Mouse (Mus musculus): Measurements from ENCODE around the gene Ms4a10.

Gene Ms4a10

GRCm38 (mm10) chr19:10974238-10974865, at the start of gene Ms4a10:
Ms4a10 (minus strand) TSS chr19:10974670.
- DNase-seq: no peak

GRCm38 (mm10) chr19:11022382-11022781, 47.9 kb upstream of the Ms4a10 start:
- DNase-seq: no peak

GRCm38 (mm10) chr19:11017891-11018290, 43.4 kb upstream of the Ms4a10 start, which contains the start of gene Ms4a18:
Ms4a18 (minus strand) TSS chr19:11018031.
- no peak for DNase-seq

GRCm38 (mm10) chr19:11017251-11017650, 42.8 kb upstream of the Ms4a10 start:
- DNase-seq: no peak

DNA sequence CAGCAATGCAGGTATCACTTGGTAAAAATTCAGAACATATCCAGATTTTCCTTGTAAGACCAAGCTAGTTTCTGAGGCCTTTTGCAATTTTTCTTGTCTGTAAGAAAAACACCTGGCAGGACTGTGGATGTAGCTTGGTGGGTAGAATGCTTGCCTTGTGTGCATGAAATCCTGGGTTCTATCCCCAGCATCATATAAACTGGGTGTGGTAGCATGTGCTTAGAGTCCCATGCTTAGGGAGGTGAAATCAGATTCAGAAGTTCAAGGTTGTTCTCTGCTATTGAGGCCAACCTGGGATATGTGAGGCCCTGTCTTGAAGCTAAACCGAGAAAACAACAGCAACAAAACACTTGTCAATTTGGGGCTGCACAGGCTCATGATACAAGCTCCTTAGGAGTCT, 41.5 kb upstream of the Ms4a10 start:
- DNase-seq: no peak

- DNase-seq: no peak
Measured at GRCm38 (mm10) chr19:11015468-11015867, 41.0 kb upstream of the Ms4a10 start.

DNA sequence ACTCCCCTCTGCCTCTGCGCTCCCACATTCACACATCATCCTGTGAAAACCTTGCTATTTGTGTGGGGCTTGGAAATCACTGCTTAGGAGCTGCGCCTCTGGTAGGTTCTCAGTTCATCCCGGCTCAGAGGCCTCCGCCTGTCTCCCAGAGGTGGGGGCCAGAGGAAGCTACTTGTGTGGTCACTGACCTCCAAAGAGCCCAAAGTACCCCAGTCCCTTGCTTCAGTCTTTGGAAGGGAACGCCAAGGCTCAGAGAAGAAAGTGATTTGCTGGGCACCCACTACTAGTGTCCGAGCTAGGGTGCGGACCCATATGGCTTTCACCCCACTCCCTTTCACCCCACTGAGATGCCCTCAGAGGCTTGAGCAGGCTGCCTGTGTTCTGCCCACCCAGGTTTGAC, 18.7 kb upstream of the Ms4a10 start, which contains the start of gene Ms4a15:
Gene Ms4a15 (minus strand): TSS at position 101 of the 400 bp plus-strand sequence.
- no peak for DNase-seq

DNA sequence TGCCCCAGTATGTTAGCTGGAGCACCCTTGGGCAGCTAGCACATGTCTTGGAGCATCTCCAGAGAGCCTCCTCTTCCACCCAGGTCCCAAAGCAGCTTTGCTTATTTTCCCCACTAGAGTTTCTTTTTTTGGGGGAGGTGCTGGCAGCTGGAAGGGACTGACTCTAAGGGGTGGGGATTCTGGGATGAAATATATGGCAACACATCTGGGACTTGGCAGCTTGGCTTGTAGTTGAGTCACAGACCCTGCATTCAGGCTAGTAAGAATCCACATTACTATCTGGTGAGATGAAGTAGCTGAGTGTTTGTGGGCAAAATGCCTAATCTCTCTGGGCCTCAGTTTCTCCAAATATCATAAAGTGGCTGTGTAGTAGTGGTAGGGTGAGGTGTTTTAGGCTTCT, 17.4 kb upstream of the Ms4a10 start:
- no peak for DNase-seq

GRCm38 (mm10) chr19:10990751-10991150, 16.3 kb upstream of the Ms4a10 start:
- DNase-seq: no peak

- DNase-seq: no peak
Measured at GRCm38 (mm10) chr19:10988563-10988962, 14.1 kb upstream of the Ms4a10 start.

- DNase-seq: no peak
Measured at GRCm38 (mm10) chr19:10985889-10986288, 11.4 kb upstream of the Ms4a10 start.

DNA sequence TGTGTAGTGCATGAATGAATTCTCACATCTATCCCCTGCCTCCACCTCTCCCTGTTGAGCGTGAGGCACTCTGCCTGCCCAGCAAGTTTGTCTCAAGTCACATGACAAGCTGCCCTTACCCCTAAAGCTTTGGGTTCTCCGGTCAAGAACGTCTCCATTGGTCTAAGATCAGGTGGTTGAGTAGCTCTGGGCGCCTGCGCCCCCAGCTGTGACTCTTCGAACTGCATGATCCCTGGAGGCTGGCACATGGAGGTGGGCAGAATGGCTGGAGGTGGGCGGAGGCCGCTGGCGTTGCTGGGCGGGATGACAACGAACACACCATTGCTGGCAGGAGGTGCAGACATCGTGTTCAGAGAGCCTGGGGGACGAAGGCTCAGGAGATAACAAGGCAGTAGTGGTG, 10.1 kb upstream of the Ms4a10 start:
- no peak for DNase-seq

- DNase-seq: no peak
Measured at GRCm38 (mm10) chr19:10983146-10983545, 8.7 kb upstream of the Ms4a10 start.

- DNase-seq: no peak
Measured at GRCm38 (mm10) chr19:10980210-10980609, 5.7 kb upstream of the Ms4a10 start.

- DNase-seq: peak; percentile 54
Measured at GRCm38 (mm10) chr19:10979184-10980168, 5.0 kb upstream of the Ms4a10 start.

GRCm38 (mm10) chr19:10976318-10976717, 1.8 kb upstream of the Ms4a10 start:
- DNase-seq: no peak

- no peak for DNase-seq
Measured at GRCm38 (mm10) chr19:10975187-10975586, 717 bp upstream of the Ms4a10 start.

GRCm38 (mm10) chr19:10973187-10973586, 1.3 kb downstream of the Ms4a10 start:
- DNase-seq: no peak

- DNase-seq: no peak
Measured at GRCm38 (mm10) chr19:10972660-10973059, 1.8 kb downstream of the Ms4a10 start.

DNA sequence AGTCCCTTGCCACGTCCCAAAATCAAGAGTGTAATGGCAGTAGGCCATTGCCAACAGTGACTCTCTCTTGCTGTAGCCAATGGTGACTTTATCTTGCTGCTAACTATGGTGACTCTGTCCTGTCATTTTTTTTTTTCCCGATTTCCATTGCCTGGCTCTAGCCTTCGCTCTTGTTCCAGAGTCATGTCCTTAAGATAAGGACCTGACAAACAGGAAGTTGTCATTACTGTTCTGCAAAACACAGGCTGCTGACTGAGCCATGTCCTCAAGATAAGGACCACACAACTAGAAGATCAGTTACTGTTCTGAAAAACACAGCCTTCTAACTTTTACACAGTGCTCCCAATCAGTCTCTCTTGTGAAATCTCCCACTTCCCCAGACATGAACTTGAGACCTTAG, 4.0 kb downstream of the Ms4a10 start:
- DNase-seq: no peak

- DNase-seq: no peak
Measured at GRCm38 (mm10) chr19:10968578-10968977, 5.9 kb downstream of the Ms4a10 start.

DNA sequence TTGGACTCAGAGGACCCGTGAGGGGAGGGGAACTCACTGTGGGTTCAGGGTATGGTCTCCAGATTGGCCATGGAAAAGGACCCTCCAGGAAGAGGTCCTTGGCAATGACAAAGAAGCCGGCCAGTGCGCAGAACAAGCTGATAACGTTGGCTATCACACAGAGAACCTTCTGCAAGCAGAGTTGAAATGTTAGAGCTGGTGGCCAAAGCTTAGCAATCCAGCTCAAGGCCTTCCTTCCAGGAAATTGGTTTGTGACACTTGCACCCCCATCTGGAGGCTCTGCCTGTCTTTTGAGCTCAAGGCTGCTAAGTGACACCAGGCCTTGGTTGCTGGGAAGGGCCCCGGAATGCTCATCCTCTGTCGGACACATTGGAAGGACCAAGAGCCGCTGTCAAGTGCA, 8.7 kb downstream of the Ms4a10 start:
- DNase-seq: no peak

DNA sequence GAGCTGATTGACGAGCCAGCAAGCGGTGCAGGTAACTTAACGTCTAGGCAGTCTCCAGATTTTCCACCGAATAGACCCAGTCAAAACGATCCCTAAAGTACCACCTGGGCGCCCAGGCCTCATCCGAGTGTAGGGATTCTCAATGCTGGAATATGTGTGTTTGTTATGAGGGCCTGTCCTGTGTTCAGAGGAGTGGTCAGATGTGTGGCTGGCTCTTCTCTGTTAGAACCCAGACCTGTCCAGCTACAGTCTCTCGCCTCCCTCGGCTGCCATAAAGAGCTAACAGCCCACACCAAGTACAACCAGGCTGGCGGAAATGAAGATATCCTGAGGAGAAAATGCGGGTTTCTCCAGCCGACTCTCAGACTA, 14.5 kb downstream of the Ms4a10 start:
- no peak for DNase-seq

Data from kidney, adult 11 months (tissue).